Mouse (Mus musculus): ENCODE results near the gene Hsd17b11.

GRCm38 (mm10) chr5:103943183-103943582, 78.5 kb downstream of the Hsd17b11 start:
- TF ChIP-seq CTCF (IDR thresholded peaks at IDR 0.05; ENCODE audit: borderline replicate concordance, extremely low read depth, insufficient read depth, insufficient read length) (no peak), POLR2A (IDR thresholded peaks at IDR 0.05; ENCODE audit: borderline replicate concordance, extremely low read depth, insufficient read depth, insufficient read length, poor library complexity, severe bottlenecking) (no peak)

Measured in brain, embryonic 14.5 days (tissue).